Mouse (Mus musculus) CD4-positive helper T cell, adult 2 months (primary cell): ENCODE measurements around the gene Lhfpl1.
"Not testable (repeated sequence)": the region's sequence is repeated elsewhere in the genome, so short reads cannot be mapped to it uniquely, and the experiment has no call there.

Source experiments
- DNase-seq: peaks from one replicate; pipeline ENCODE4 v3.0.0-alpha.2; 2012; ENCODE audit warnings: low read depth, missing footprints, low spot score

Gene Lhfpl1

DNA sequence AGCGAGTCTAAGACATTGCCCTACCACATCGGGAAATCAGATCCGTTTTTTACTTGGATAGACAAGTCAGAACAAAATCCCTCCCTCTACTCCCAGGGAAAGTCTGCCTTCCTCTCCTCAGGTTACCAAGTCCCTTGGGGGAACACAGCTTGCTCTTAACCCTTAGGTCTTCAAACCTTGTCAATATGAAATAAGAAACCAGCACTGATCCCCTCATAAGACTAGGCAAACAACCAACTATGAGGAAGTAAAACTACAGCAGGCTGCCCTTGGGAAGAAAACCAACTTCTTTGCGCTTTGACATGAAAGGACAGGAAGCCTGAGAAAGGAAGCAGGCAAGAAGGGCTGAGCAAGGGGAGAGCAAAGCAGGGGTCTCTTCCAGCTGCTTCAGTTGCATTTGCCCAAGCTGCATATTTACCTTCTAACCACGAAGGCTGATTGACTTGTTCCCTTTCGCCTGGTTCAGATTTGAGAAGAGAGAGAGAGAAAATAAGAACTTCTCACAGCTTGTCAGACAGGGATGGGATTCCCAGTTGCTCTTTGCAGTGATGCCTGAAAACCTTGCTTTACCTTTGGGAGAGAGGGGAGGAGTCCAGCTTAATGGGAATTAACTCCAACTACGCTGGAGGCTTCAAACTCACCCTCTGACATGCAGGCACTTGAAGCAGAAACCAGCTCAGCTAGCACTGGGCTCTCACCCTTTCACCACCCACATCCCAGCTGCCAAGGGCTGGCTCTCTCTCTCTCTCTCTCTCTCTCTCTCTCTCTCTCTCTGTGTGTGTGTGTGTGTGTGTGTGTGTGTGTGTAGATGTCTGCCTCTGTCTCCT lies at the start of gene Lhfpl1:
Gene Lhfpl1, minus strand, starts transcription at position 713 of the 827 bp plus-strand sequence.
- DNase-seq = no peak

DNA sequence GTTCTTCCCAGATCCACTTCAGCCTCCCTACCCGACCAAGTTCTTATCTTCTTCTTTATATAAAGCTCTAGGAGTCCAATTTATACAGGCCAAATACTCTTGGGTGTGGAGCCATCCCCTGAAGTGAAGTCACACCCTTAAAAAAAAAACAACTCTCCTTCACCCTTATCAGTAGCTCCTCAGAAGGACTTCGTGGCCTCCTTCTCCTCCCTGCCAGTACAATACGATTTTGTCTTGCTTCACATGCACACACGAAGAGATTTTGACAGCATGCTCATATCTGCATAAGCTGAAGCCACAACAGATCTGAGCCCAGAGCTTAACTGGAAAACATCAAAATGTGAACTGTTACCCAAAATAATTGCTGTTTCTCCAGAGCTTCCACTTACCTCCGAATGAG lies 22.9 kb upstream of the Lhfpl1 start:
- DNase-seq = no peak

DNA sequence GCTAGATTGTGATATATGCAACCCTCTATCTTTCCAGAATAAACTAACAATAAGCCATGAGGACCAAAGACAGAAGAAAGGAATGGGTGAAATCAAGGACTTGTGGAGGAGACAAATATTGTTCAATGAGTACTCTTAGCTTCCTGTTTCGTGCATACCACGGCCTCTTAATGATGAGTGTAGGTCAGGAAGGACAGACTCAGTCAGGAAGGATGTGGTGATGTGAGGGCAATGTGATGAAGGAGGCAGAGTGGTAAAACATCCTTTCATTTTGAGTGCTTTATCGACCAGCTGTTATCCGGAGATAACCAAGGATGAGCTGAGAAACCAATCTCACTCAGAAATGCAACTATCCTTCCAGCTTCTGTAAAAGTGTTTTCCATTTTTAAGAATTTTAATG lies 13.6 kb upstream of the Lhfpl1 start:
- DNase-seq = peak; percentile 6

DNA sequence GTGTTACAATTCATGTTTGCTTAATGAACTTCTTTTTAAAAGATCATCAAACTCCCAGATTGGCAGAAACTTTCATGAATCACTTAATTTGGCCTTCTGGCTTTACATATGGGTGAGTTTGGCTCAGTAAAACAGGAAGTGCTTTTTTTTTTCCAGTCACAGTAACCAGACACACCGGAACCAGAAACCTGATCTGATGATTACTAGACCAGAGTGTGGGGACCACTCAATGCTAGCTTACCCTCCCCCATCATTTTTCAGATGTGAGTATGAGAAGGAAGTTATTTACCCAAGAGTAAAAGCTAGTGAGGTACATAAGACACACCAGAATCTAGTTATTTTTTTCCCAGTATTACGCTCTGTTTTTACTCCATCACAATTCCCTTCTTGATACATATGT lies 6.5 kb downstream of the Lhfpl1 start:
- DNase-seq = no peak

DNA sequence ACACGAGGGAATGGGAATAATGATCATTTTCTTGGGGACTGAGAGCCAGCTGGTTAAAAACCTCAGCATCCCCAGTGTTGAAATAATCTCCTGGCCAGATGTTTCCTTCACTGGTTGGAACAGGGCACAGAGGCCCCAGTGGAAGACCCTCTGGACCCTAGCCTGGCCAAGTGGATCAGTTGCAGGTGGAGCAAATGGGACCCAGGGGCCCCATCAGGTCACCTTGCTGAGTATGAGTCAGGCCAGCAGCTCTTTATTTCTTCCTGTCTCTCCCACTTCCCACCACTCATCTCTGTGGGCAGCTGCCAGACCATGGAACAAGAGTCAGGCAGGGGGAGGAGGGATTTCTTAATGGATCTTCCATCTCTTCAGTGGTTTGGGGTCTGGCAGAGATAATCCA lies 12.7 kb downstream of the Lhfpl1 start:
- no peak for DNase-seq

DNA sequence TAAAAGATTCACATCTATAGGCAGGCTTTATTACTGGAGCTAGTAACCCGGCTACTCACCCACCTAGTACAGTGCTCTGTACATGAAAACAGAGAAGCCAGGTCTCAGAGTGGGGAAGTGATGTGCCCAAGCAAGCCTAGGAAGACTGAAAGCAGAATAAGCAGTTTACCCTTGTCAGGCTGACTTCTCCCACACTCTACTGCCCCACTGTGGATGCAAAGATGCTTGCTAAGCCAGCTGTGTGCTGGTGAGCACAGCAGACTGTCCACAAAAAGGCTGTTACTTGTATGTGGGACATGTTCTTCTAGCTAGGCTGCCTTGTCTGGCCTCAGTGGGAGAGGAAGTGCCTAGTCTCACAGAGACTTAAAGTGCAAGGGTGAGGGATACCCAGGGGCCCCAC lies 40.3 kb downstream of the Lhfpl1 start:
- DNase-seq = no peak

DNA sequence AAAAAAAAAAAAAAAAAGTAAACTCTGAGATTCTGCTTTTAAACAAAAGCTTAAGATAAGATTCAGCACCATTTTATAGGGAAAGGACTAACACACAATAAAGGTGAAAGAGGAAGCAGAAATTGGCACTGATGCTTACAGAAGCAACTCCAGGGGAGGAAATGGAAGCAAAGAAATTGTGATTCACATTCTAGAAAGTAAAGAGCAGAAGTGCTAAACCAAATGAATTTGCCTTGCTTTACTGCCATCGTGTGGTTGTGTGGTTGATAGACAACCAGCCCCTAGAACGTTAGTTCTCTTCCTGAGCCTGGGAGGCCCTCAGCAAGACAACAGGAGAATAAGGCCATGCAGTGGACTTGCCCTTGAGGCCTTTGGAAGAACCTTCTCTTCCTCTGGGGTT lies 41.7 kb downstream of the Lhfpl1 start:
- no peak for DNase-seq

DNA sequence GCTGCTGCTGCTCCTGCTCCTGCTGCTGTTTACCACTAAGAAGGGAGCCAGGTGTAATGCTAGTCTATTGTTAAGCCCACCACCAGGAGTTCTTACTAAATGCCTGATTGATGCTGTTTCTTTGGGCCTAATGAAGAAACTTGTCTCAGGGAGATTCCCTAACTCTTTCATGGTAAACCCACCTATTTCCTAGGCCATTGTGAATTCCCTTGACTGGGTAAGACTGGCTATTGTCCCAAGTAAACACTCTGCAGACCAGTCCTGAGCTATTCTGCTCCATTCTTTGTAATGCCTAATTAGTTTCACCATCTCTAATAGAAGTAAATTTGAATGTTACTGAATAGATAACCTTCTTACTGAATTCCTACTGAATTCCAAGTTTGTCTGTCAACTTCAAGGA lies 48.7 kb downstream of the Lhfpl1 start:
- DNase-seq = not testable (repeated sequence)

DNA sequence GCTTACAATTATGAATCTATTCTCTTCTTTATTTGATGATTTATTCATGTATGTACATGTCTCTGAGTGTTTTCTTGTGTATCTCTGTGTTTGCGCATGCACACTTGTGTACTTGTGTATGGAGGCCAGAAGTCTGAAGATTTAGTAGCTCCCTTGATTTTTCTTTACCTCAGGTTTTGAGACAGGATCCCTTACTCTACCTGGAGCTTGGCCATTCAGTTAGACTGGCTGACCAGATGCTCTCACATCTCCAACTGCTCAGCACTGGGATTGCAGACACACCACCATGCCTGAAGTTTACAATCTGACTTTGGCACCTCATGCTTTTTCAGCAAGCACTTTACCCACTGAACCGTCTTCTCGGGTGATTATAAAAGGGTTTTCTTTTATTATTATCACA lies 76.7 kb downstream of the Lhfpl1 start:
- DNase-seq = no peak

DNA sequence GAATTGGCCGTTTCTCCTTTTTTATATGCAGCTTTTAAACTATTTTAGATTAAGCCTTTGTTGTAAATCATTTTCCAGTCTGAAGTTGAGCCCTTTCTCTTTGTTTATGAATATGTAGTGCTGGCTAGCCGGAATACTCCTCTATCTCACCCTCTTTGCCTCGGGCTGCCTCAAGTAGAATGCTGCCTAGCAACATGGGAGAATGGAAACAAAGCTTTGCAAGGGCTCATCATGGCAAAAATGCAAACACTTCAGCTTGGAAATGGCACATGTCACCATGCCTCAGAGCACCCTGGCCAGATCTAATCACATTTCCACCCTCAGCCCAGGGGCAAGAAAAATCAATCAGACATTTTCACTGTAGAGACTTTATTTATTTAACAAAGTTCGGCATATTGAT lies 77.1 kb downstream of the Lhfpl1 start:
- DNase-seq = no peak

DNA sequence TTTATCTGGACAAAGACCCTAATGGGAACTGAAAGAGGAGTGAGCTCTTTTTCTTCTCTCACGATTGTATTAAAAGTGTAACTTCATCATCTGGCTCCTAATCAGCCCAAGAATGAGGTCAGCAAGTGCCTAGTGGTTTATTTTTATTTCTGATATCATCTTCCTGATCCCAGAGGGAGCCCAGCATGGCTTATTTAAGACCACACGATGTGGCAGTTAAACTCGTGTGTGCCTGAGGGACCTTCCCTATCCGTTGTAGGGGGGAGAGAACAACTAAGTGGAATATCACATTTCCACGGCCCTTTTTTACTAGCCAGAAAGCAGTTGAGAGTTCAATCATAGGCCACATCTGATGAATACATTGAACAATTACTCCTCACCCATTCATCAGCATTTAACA lies 87.1 kb downstream of the Lhfpl1 start:
- no peak for DNase-seq
